Mouse (Mus musculus) ES-E14 (cell line): Measurements from ENCODE around the gene Iqgap2. TPM values are rescaled to one million over a fixed set of nuclear protein-coding genes. Genes with fewer than 3 reads are reported as not detected.

ENCODE experiments used
- DNase-seq: peaks from one replicate; pipeline ENCODE4 v3.0.0-alpha.2; 2013; ENCODE audit warnings: low read depth, low spot score
- H3K27ac ChIP-seq: 2 replicates; pipeline ENCODE4 v1.5.1; 2012; ENCODE audit warnings: low read depth, mild to moderate bottlenecking, low read length, moderate library complexity, mixed read lengths; ENCODE audit not compliant: poor library complexity, insufficient read depth, severe bottlenecking
- H3K36me3 ChIP-seq: 2 replicates; pipeline ENCODE4 v1.6.1; 2012; ENCODE audit warnings: mild to moderate bottlenecking, low read length, moderate library complexity, mixed read lengths; ENCODE audit not compliant: control insufficient read depth, poor library complexity, insufficient read depth, severe bottlenecking
- H3K4me1 ChIP-seq, 2 experiments: fragments of 150-350 bp in 1 of 2; sonication (generic) in 1 of 2; 2 replicates each; pipeline ENCODE4 v1.6.1; 2012; ENCODE audit warnings: low read length in 2 of 2, mild to moderate bottlenecking in 1 of 2, mixed read lengths in 1 of 2; ENCODE audit not compliant: control insufficient read depth in 2 of 2, insufficient read depth in 2 of 2, poor library complexity in 1 of 2
- H3K4me3 ChIP-seq, 2 experiments: fragments of 150-350 bp in 1 of 2; sonication (generic) in 1 of 2; 2 replicates each; pipeline ENCODE4 v1.5.1; 2012; ENCODE audit warnings: low read length in 2 of 2, low read depth in 1 of 2, mild to moderate bottlenecking in 1 of 2, mixed read lengths in 1 of 2; ENCODE audit not compliant: insufficient read depth in 1 of 2, poor library complexity in 1 of 2, severe bottlenecking in 1 of 2
- H3K9ac ChIP-seq: 2 replicates; pipeline ENCODE4 v1.6.1; 2012; ENCODE audit warnings: low read depth, mild to moderate bottlenecking, low read length, mixed read lengths; ENCODE audit not compliant: poor library complexity, insufficient read depth, severe bottlenecking
- H3K9me3 ChIP-seq: fragments of 150-350 bp; sonication (generic); 2 replicates; pipeline ENCODE4 v1.6.1; 2012; ENCODE audit warnings: low read depth, mild to moderate bottlenecking, low read length; ENCODE audit not compliant: control insufficient read depth, insufficient read depth
- CHD2 ChIP-seq: IDR thresholded peaks from 2 replicates; pipeline ENCODE4 v1.6.1; 2014; ENCODE audit warnings: mild to moderate bottlenecking, low read depth, low read length, inconsistent platforms
- HCFC1 ChIP-seq: IDR thresholded peaks from 2 replicates; pipeline ENCODE4 v1.6.1; 2012; ENCODE audit warnings: low read length, inconsistent platforms, borderline replicate concordance; ENCODE audit not compliant: insufficient read depth
- MAFK ChIP-seq: IDR thresholded peaks from 2 replicates; pipeline ENCODE4 v1.6.1; 2014; ENCODE audit warnings: mild to moderate bottlenecking, low read depth, low read length, inconsistent platforms; ENCODE audit not compliant: insufficient read depth
- ZC3H11A ChIP-seq: IDR thresholded peaks from 2 replicates; pipeline ENCODE4 v1.6.1; 2012; ENCODE audit warnings: low read depth, mild to moderate bottlenecking, inconsistent platforms, low read length, borderline replicate concordance
- ZNF384 ChIP-seq: IDR thresholded peaks from 2 replicates; pipeline ENCODE4 v1.6.1; 2012; ENCODE audit warnings: low read depth, low read length, inconsistent platforms
- in situ Hi-C, 2 experiments: fragments of 600-800 bp; cut with MboI; formaldehyde crosslinking; loops; one replicate each; pipeline ENCODE4 v1.15.1; 2025; ENCODE audit warnings: low sequenced_read_pairs in 2 of 2, inconsistent platforms in 1 of 2; ENCODE audit not compliant: unreplicated experiment in 2 of 2
- total RNA-seq: library from RNA; depleted of rRNA; stranded (reverse); fragments of 300-350 nt; gene quantifications from 2 replicates; pipeline ENCODE4 v1.2.3, GENCODE M21; 2012

The Iqgap2 gene
- total RNA-seq, 1 experiment, result 15.0 TPM

DNA sequence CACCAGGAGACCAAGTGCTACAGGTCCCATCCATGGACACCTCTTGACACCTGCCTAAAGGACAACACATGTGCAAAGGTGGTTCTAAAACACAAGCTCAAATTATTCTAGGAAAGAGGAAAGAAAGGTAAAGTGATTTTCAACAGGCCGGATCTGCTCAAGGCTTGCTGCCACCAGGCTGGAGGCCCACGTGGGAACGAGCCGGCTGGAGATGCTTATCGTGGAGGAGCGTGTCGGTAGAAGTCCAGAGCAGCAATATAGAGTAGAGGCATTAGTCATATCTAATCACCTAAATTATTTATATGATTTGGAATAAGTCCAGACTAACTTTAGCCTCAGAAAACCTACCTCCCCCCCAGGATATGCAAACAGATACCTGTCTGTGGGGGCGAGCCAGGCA lies 112.5 kb downstream of the Iqgap2 start:
- no peak overlapping the region for H3K4me3 ChIP-seq
- no peaks in the 10 kb centered on the region for H3K4me1 ChIP-seq
- in situ Hi-C loops, result no loop called here
- no peak for TF ChIP-seq HCFC1
- TF ChIP-seq CHD2, result no peak
- no peak for TF ChIP-seq ZNF384
- no peak for TF ChIP-seq MAFK
- TF ChIP-seq ZC3H11A, result no peak
- no peak overlapping the region for H3K9ac ChIP-seq
- H3K9me3 ChIP-seq, result no peaks in the 10 kb centered on the region
- no peak for DNase-seq
- no peak overlapping the region for H3K27ac ChIP-seq
- no peaks in the 10 kb centered on the region for H3K36me3 ChIP-seq

DNA sequence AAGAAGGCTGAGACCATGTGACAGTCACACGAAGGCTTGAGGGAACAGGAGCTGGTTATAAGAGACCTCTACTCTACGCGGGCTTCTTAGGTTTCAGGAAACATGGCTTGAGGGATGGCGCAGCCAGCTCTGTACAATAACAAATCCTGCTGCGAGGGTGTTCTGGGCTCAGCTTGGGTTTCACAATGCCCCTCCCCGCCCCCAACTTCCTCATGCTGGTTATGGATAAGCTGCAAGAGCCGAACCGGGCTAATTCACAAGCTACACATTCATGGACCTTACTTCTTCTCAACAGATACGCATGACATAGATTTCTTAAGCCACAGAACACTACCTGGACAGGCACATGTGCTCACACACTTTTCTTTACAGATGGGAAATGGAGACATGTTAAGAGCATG lies 113.0 kb downstream of the Iqgap2 start:
- no peak for DNase-seq
- in situ Hi-C loops, result no loop called here
- Histone ChIP-seq H3K9ac (no peak overlapping the region), H3K9me3 (no peaks in the 10 kb centered on the region), H3K4me1 (no peaks in the 10 kb centered on the region), H3K4me3 (no peak overlapping the region), H3K27ac (no peak overlapping the region), H3K36me3 (no peaks in the 10 kb centered on the region)
- TF ChIP-seq HCFC1 (no peak), CHD2 (no peak), MAFK (no peak), ZNF384 (no peak)

DNA sequence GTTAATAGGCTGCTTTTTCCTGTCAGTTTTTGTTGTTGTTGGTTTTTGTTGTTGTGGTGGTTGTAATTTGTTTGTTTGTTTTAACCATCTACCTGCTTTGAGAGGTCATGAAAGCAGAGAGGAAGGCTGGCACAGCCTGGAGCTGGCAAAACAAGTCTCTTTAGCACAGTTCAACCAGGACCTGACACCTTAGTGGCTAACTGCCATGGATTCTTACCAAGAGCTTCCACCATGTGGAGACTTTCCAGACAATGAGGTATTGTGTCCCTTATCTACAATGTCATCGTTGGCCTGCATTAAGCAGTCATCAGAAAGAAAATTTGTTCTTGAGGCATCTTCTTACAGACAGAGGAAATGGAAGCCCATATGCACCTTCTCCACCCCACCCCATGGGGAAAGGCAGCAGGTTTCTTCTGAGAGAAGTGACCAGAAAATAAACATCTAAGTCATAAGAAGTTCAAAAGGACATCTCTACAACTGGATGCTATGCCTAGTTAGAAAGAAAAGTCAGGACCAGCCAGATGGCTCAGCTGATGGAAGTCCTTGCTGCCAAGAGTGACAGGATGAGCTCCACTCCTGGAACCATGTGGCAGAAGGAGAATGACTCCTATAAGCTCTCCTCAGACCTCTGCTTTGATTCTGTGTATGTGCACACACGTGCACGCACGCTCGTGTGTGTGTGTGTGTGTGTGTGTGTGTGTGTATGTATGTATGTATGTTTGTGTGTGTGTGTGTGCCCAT lies 113.9 kb downstream of the Iqgap2 start:
- in situ Hi-C loops, result no loop called here
- no peaks in the 10 kb centered on the region for H3K4me1 ChIP-seq
- H3K27ac ChIP-seq, result no peak overlapping the region

DNA sequence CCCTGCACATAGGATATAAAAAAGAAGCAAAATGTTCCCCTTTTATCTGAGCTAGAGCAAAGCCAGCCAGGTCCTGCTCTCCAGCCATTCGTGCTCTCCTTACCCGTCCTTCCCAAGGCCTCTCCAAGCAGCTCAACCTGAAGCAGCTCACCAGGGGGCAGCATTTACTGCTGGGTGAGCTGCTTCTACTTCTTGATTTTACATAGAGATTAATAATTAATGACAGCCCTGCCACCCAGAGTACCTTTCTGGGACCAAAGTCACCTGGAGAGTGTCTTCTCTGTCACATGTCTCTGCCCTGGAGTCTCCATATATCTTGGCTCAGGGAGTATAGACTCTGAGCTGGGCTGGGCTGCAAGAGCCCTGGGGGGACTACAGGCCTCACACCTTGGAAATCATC lies 114.5 kb downstream of the Iqgap2 start:
- H3K9ac ChIP-seq, result no peak overlapping the region
- in situ Hi-C loops, result no loop called here
- H3K9me3 ChIP-seq, result no peaks in the 10 kb centered on the region
- no peak for TF ChIP-seq ZC3H11A
- no peak for TF ChIP-seq CHD2
- TF ChIP-seq HCFC1, result no peak
- TF ChIP-seq MAFK, result no peak
- TF ChIP-seq ZNF384, result no peak
- no peaks in the 10 kb centered on the region for H3K4me1 ChIP-seq
- peak; percentile 9 for DNase-seq
- no peaks in the 10 kb centered on the region for H3K36me3 ChIP-seq
- H3K4me3 ChIP-seq, result no peak overlapping the region
- H3K27ac ChIP-seq, result no peak overlapping the region

More for the DNA sequence above, 113.9 kb downstream of the Iqgap2 start:
- Histone ChIP-seq H3K36me3 (no peaks in the 10 kb centered on the region), H3K9me3 (no peaks in the 10 kb centered on the region), H3K4me3 (no peak overlapping the region), H3K9ac (no peak overlapping the region)
- TF ChIP-seq ZNF384, result no peak
- no peak for TF ChIP-seq HCFC1
- no peak for TF ChIP-seq ZC3H11A
- no peak for TF ChIP-seq MAFK
- TF ChIP-seq CHD2, result no peak
- no peak for DNase-seq
